Mouse (Mus musculus) embryonic facial prominence, embryonic 12.5 days (tissue): Measurements from ENCODE around the gene Acox2. TPM values are rescaled to one million over a fixed set of nuclear protein-coding genes. Genes with fewer than 3 reads are reported as not detected.

Experiments used
- ATAC-seq: fragments of 200-750 bp; cut with Nextera tagmentation; 2 replicates; pipeline ENCODE4 v1.8.0; 2017; ENCODE audit not compliant: insufficient number of reproducible peaks, insufficient read depth, low FRiP score, low TSS enrichment
- H3K27ac ChIP-seq: fragments of 300-500 bp; sonication (generic); 2 replicates; pipeline ENCODE4 v1.5.1; 2016; ENCODE audit warnings: mild to moderate bottlenecking
- H3K27me3 ChIP-seq: fragments of 300-500 bp; sonication (generic); 2 replicates; pipeline ENCODE4 v1.6.1; 2016; ENCODE audit warnings: mild to moderate bottlenecking, moderate library complexity
- H3K36me3 ChIP-seq: fragments of 300-500 bp; sonication (generic); 2 replicates; pipeline ENCODE4 v1.6.1; 2016; ENCODE audit warnings: mild to moderate bottlenecking
- H3K4me1 ChIP-seq: fragments of 300-500 bp; sonication (generic); 2 replicates; pipeline ENCODE4 v1.6.1; 2016
- H3K4me2 ChIP-seq: fragments of 300-500 bp; sonication (generic); replicated peaks from 2 replicates; pipeline ENCODE4 v1.6.1; 2016; ENCODE audit warnings: mild to moderate bottlenecking, moderate library complexity
- H3K4me3 ChIP-seq: fragments of 300-500 bp; sonication (generic); 2 replicates; pipeline ENCODE4 v1.5.1; 2016; ENCODE audit warnings: mild to moderate bottlenecking
- H3K9ac ChIP-seq: fragments of 300-500 bp; sonication (generic); 2 replicates; pipeline ENCODE4 v1.6.1; 2016; ENCODE audit warnings: mild to moderate bottlenecking, moderate library complexity
- H3K9me3 ChIP-seq: fragments of 300-500 bp; sonication (generic); 2 replicates; pipeline ENCODE4 v1.6.1; 2016; ENCODE audit warnings: mild to moderate bottlenecking, moderate library complexity
- WGBS: fragments of 180-500 bp; shearing (Covaris S2); methylation state at CpG from one replicate; pipeline ENCODE4 v1.1.7; 2016; 5-methylcytosine and 5-hydroxymethylcytosine counted together
- polyA plus RNA-seq: library from polyadenylated mRNA; unstranded; fragments of >200 nt; fragmentation: Nextera tagmentation; extraction: Ambion mirVana; gene quantifications from 2 replicates; pipeline ENCODE4 v1.2.1, GENCODE M21; 2016

Acox2 gene
- polyA plus RNA-seq, 1 experiment from 2014 or later, result not detected

DNA sequence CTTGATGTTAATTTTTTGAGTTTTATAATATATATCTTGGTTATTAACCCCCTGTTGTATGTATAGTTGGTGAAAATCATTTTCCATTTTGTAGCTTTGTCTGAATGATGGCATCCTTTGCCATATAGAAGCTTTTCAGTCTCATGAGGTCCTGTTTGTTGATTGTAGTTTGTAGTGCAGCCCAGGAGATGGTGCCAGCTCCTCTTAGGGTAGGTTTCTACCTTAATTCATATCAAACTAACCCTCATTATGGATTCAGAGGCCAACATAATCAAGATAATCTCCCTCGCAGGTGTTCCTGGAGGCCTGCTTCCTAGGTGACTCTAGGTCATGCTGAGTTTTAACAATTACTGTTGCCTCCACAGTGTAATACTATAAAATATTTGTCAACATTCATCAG lies 3.1 kb upstream of the Acox2 start:
- Histone ChIP-seq H3K9me3 (no peaks in the 10 kb centered on the region), H3K4me1 (no peaks in the 10 kb centered on the region), H3K27ac (no peak overlapping the region), H3K27me3 (no peaks in the 10 kb centered on the region), H3K9ac (no peak overlapping the region), H3K4me2 (no peak overlapping the region), H3K36me3 (no peaks in the 10 kb centered on the region), H3K4me3 (no peak overlapping the region)
- WGBS, result 37% methylated on average over 1 of the region's 1 CpGs
- no peak for ATAC-seq

DNA sequence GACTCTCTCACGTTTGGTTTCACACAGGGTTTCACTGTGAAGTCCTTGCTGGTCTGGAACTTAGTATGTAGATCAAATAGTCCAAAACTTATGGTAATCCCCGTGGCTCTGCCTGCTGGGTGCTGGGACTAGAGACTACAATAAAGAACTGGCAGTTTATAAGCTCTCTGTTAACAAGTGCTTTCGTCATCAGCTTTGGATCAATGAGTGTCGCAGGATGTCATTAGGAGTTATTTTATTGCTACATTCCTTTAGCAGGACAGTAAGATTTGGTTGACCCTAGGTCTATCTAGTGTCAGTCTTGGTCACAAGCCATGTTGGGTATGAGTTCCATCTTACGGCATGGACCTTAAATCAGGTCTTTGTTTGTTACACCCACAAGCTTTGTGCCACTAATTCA lies 1.1 kb upstream of the Acox2 start:
- Histone ChIP-seq H3K4me3 (no peak overlapping the region), H3K9ac (no peak overlapping the region), H3K4me2 (no peak overlapping the region), H3K36me3 (no peaks in the 10 kb centered on the region), H3K4me1 (no peaks in the 10 kb centered on the region), H3K9me3 (no peaks in the 10 kb centered on the region), H3K27ac (no peak overlapping the region), H3K27me3 (no peaks in the 10 kb centered on the region)
- 81% methylated on average over 5 of the region's 5 CpGs for WGBS
- no peak for ATAC-seq

DNA sequence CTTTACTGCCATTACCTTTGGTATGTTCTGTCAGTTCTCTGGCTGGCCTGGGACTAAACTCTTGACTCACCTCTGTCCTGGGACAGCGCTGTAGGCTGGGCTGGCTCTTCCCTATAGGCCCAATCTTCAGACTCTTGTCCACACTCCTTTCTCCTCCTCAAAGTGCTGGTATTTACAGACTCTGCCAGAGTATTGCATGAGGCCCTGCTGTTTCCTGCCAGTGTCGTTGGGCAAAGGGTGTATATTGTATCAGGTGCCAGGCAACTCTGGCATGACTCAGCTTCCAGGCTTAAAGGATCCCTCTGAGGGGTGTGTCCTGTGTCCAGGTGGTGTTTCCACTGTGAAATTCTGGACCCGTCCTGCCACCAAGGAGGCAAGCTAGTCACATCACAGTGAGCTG lies 401 bp downstream of the Acox2 start:
- H3K27ac ChIP-seq, result no peak overlapping the region
- no peak overlapping the region for H3K4me3 ChIP-seq
- ATAC-seq, result no peak
- H3K9ac ChIP-seq, result no peak overlapping the region
- H3K9me3 ChIP-seq, result no peaks in the 10 kb centered on the region
- H3K27me3 ChIP-seq, result no peaks in the 10 kb centered on the region
- WGBS, result 82% methylated on average over 3 of the region's 3 CpGs
- no peaks in the 10 kb centered on the region for H3K4me1 ChIP-seq
- no peaks in the 10 kb centered on the region for H3K36me3 ChIP-seq
- no peak overlapping the region for H3K4me2 ChIP-seq

DNA sequence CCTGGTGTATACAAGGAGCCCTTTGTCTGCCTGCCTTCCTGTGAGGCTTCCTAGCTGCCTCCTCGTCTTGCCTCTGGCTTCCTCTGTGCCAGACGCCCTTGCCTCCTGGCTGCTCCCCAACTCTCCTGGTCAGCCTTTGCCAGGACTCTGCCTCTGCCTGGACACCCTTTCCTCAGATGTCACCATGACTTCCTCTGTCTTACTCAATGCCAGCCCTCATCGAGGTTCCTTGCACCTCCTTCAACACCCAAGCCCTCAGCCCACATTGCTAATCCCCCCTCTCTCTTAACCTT lies 872 bp downstream of the Acox2 start:
- Histone ChIP-seq H3K4me3 (no peak overlapping the region), H3K4me2 (no peak overlapping the region), H3K36me3 (no peaks in the 10 kb centered on the region), H3K9ac (no peak overlapping the region), H3K4me1 (no peaks in the 10 kb centered on the region), H3K27ac (no peak overlapping the region), H3K27me3 (no peaks in the 10 kb centered on the region), H3K9me3 (no peaks in the 10 kb centered on the region)
- no peak for ATAC-seq
- WGBS, result 20% methylated on average over 3 of the region's 3 CpGs

DNA sequence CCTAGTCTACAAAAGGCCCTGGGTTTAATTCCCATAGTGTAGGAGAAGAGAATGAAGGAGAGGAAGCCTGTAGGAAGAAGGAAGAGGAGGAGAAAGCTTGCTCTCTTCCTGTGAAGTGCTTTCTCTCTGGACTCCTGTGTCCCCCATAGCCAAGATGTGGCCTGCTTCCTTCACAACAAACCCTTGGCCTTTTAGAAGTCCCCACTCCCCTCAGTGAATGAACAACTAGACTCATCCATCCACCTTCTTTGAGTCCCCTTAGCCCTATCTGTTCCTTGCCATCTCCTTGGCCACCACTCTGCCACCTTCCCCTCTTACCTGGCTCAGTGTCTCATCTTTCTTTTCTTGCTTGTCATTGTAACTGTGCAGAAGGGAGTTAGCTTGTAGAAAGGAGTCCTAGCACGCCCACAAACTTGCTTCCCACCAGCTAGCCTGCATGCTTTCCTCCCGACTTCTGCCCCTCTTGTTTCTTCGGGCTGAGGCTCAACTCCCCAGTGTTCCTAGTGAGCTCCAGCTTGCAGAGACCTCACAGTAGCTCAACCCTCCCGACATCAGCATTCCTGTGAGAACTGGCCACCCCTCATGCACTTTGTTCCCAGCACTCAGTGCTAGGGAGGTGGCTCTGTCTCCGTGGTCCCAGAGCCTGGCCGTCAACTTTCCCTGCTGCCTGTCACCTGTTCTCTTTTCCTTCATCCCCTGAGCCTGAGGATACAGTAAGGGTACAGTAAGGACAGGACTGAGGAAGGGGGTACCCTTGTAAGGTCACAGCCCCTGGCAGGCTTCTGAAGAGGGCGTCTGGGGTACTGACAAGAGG lies 1.4 kb downstream of the Acox2 start:
- Histone ChIP-seq H3K27ac (no peak overlapping the region), H3K27me3 (no peaks in the 10 kb centered on the region), H3K4me3 (no peak overlapping the region), H3K9ac (no peak overlapping the region), H3K4me2 (no peak overlapping the region), H3K36me3 (no peaks in the 10 kb centered on the region), H3K9me3 (no peaks in the 10 kb centered on the region), H3K4me1 (no peaks in the 10 kb centered on the region)
- no peak for ATAC-seq
- WGBS, result 32% methylated on average over 7 of the region's 7 CpGs

DNA sequence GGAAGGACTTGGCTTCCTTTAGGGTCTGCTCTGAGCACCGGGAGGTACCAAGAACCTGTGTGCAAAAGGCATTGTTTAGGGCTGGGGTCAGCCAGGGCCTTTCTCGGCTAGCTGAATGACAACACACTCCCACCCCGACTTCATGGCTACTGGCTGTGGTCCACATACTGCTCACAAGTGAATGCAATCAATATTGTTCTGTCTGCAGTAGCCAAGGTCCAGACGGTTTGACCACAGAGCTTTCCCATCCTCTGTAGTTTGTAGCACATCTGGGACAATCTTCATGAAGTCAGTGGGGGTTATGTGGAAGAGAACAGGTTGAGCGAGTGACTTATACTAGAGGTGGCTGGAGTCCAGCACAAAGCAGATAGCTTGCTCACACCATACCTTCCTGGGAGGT lies 2.3 kb downstream of the Acox2 start:
- WGBS, result 81% methylated on average over 5 of the region's 5 CpGs
- Histone ChIP-seq H3K4me1 (no peaks in the 10 kb centered on the region), H3K9ac (no peak overlapping the region), H3K4me3 (no peak overlapping the region), H3K9me3 (no peaks in the 10 kb centered on the region), H3K27me3 (no peaks in the 10 kb centered on the region), H3K36me3 (no peaks in the 10 kb centered on the region), H3K27ac (no peak overlapping the region), H3K4me2 (no peak overlapping the region)
- no peak for ATAC-seq

DNA sequence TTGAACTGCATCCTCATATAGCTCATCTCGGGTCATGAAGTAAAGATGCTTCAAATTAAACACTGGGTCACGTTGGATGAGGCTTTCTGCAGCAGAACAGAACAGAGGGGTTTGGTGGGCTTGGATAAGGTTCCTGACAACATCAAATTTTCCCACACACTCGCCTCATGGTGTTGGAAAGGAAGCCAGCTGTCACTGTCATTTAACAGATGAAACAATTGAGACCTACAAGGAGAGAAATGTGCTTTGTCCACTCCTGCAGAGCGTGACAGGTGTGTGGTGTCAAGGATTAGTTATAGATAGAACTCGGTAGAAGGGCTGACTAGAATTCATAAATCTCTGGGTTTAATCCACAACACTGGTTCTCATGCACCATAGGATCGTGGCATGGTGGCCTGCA lies 3.1 kb downstream of the Acox2 start:
- no peak for ATAC-seq
- Histone ChIP-seq H3K9ac (no peak overlapping the region), H3K36me3 (no peaks in the 10 kb centered on the region), H3K9me3 (no peaks in the 10 kb centered on the region), H3K27me3 (no peaks in the 10 kb centered on the region), H3K4me3 (no peak overlapping the region), H3K4me1 (no peaks in the 10 kb centered on the region), H3K4me2 (no peak overlapping the region), H3K27ac (no peak overlapping the region)
- WGBS, result 72% methylated on average over 6 of the region's 6 CpGs

DNA sequence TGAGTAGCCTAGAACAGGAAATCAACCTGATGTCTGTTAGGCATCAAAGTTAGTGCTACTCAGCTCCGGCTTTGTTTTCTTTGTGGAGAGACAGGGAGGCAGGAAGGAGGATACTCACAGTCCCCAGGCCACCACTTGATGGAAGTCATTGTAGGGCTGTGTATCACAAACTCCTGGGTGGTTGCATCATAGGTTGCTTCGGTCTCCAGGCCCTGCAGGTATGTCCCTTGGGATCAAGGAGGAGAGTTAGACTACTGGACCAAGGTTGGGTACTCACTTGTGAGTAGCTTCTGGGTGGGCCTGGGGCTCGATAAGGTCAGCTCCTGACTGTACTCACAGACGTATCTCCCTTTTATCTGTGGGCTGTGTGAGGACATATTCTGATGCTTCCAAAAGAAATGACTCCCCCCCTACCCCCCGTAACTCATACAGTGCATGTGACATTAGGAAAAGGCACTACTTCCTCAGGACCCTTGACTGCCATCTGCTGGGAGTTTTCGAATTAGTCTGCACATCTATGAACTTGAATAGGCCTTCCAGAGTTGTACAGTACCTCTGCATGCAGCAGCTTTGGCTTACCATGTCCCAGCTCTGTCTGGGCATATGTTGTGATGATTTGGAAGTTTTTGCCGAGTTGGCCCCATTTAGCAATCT lies 4.0 kb downstream of the Acox2 start:
- H3K4me1 ChIP-seq, result no peaks in the 10 kb centered on the region
- WGBS, result 76% methylated on average over 7 of the region's 7 CpGs
- H3K9me3 ChIP-seq, result no peaks in the 10 kb centered on the region
- H3K27ac ChIP-seq, result no peak overlapping the region
- no peak overlapping the region for H3K4me3 ChIP-seq
- H3K9ac ChIP-seq, result no peak overlapping the region
- no peak overlapping the region for H3K4me2 ChIP-seq
- no peak for ATAC-seq
- H3K27me3 ChIP-seq, result no peaks in the 10 kb centered on the region
- H3K36me3 ChIP-seq, result no peaks in the 10 kb centered on the region

DNA sequence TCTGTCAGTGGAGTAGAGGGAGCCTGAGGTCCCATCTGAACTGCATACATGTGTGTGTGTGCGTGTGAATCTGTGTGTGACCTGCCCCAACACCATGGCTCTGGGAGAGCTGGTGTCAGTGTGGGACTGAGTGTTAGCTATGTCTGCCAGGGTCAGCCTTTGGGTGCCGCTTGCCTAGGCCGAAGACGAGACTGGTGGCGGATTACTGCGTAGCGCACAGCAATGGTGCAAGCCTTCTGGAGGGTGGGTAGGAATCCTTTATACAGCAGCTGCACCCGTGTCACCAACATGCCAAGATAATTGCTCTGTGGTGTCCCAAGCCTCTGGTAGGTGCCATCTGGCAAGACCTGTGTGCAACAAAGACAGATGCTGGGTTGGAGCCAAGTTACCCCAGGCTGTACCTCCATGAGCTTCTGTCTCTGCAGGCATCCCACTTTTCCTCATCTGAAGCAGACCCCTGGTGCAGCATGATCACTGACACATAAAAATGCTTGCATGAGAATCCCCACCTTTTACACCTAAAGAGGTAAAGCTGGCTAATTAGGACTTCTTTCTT lies 7.7 kb downstream of the Acox2 start:
- Histone ChIP-seq H3K27ac (no peak overlapping the region), H3K9ac (no peak overlapping the region), H3K4me1 (no peaks in the 10 kb centered on the region), H3K36me3 (no peaks in the 10 kb centered on the region), H3K4me2 (no peak overlapping the region), H3K4me3 (no peak overlapping the region), H3K27me3 (no peaks in the 10 kb centered on the region), H3K9me3 (no peaks in the 10 kb centered on the region)
- no peak for ATAC-seq
- WGBS, result 93% methylated on average over 8 of the region's 8 CpGs

DNA sequence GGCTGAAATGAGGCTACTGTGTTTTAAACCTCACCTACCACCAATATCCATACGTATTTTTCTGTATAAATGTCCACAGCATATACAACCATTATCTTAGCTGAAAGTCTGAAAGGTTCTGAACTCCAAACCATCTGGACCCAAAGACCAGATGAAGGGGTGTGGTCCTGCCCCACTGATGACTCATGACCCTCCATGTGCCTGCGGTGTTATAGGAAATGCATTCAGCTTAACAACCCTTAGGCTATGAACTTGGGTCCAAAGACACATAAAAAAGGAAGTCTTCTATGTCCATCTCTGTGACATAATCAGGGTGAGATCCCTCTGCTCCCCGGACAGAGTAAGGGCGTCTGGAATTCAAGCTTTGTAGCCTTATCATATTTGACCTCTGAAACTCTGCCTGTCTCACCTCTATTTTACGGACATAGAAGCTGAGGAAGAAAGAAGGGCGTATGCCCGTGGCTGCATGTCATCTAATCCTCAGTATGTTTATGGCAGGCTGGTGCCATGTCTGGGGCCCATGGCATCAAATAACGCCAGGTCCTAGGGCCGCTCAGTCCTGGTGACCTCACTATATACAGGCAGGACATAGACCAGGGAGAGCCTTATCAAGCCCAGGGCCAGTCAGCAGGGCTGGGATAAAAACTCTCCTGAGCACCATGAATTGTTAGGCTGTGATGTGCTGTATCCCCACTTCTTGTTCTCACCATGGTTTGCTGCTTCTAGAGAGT lies 8.8 kb downstream of the Acox2 start:
- 80% methylated on average over 9 of the region's 9 CpGs for WGBS
- Histone ChIP-seq H3K4me2 (no peak overlapping the region), H3K27ac (no peak overlapping the region), H3K9ac (no peak overlapping the region), H3K9me3 (no peaks in the 10 kb centered on the region), H3K36me3 (no peaks in the 10 kb centered on the region), H3K4me3 (no peak overlapping the region), H3K4me1 (no peaks in the 10 kb centered on the region), H3K27me3 (no peaks in the 10 kb centered on the region)
- ATAC-seq, result no peak

DNA sequence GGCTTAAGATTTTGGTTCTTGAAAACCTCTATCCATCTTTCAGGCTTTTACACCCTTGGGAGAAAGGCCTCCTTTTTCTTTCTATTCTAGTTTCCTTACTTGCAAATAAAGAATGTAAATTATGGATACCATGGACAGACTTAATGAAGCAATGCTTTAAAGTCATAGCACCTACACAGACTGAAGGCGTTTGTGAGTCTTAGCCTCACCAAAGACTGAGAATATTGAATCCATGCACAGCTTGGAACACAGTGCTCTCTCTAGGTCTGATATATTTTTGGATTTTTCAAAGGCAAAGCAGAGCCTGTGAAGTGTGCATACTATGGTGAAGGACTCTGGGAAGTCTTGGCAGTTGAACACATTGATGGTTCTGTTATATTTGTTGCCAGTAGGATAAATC lies 9.9 kb downstream of the Acox2 start:
- Histone ChIP-seq H3K4me2 (no peak overlapping the region), H3K4me1 (no peaks in the 10 kb centered on the region), H3K36me3 (no peaks in the 10 kb centered on the region), H3K27me3 (no peaks in the 10 kb centered on the region), H3K9me3 (no peaks in the 10 kb centered on the region), H3K27ac (no peak overlapping the region), H3K9ac (no peak overlapping the region), H3K4me3 (no peak overlapping the region)
- no peak for ATAC-seq
- 87% methylated on average over 1 of the region's 1 CpGs for WGBS

DNA sequence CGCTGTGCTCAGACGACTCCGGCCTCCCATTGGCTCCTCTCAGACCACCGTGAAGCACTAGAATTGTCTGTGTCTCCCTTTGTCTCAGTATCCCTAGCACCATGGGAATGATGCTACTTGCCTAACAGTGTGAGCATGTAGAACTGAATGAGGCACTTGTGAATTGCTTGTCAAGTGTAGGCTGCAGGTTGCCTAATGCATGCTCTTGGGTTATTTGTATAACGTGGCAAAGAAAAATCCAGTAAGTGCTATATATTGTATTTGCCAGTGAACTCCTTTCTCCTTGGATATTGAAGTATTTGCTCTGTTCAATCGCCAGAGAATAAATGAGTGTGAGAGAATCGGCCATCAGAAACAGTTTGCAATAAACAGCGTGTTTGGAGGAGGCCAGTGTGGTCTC lies 12.3 kb downstream of the Acox2 start:
- Histone ChIP-seq H3K9me3 (no peaks in the 10 kb centered on the region), H3K27ac (no peak overlapping the region), H3K4me1 (no peaks in the 10 kb centered on the region), H3K9ac (no peak overlapping the region), H3K4me2 (no peak overlapping the region), H3K36me3 (no peaks in the 10 kb centered on the region), H3K4me3 (no peak overlapping the region), H3K27me3 (no peaks in the 10 kb centered on the region)
- 76% methylated on average over 8 of the region's 8 CpGs for WGBS
- ATAC-seq, result no peak
